Mouse (Mus musculus) kidney, adult 2 months (tissue): ENCODE data around the gene Zdhhc22.

Experiments
- CTCF ChIP-seq: fragments of 200-500 bp; conservative IDR thresholded peaks from 2 replicates; pipeline ENCODE4 v1.5.1; 2011; ENCODE audit warnings: low read depth, mild to moderate bottlenecking, control low read depth, low read length, moderate library complexity, mixed read lengths; ENCODE audit not compliant: insufficient read depth, insufficient read length
- POLR2A ChIP-seq: fragments of 200-500 bp; IDR thresholded peaks from one replicate; pipeline ENCODE4 v1.6.1; 2011; ENCODE audit warnings: low read depth, low read length, control low read depth

GRCm38 (mm10) chr12:86990755-86991110, 503 bp upstream of the Zdhhc22 start:
- TF ChIP-seq POLR2A (no peak), CTCF (no peak)
